Mouse (Mus musculus) embryonic facial prominence, embryonic 12.5 days (tissue): Measurements from ENCODE around the gene Saysd1. TPM values are rescaled to one million over a fixed set of nuclear protein-coding genes. Genes with fewer than 3 reads are reported as not detected.

Experiments used
- ATAC-seq: fragments of 200-750 bp; cut with Nextera tagmentation; 2 replicates; pipeline ENCODE4 v1.8.0; 2017; ENCODE audit not compliant: insufficient number of reproducible peaks, insufficient read depth, low FRiP score, low TSS enrichment
- H3K27ac ChIP-seq: fragments of 300-500 bp; sonication (generic); 2 replicates; pipeline ENCODE4 v1.5.1; 2016; ENCODE audit warnings: mild to moderate bottlenecking
- H3K27me3 ChIP-seq: fragments of 300-500 bp; sonication (generic); 2 replicates; pipeline ENCODE4 v1.6.1; 2016; ENCODE audit warnings: mild to moderate bottlenecking, moderate library complexity
- H3K36me3 ChIP-seq: fragments of 300-500 bp; sonication (generic); 2 replicates; pipeline ENCODE4 v1.6.1; 2016; ENCODE audit warnings: mild to moderate bottlenecking
- H3K4me1 ChIP-seq: fragments of 300-500 bp; sonication (generic); 2 replicates; pipeline ENCODE4 v1.6.1; 2016
- H3K4me2 ChIP-seq: fragments of 300-500 bp; sonication (generic); replicated peaks from 2 replicates; pipeline ENCODE4 v1.6.1; 2016; ENCODE audit warnings: mild to moderate bottlenecking, moderate library complexity
- H3K4me3 ChIP-seq: fragments of 300-500 bp; sonication (generic); 2 replicates; pipeline ENCODE4 v1.5.1; 2016; ENCODE audit warnings: mild to moderate bottlenecking
- H3K9ac ChIP-seq: fragments of 300-500 bp; sonication (generic); 2 replicates; pipeline ENCODE4 v1.6.1; 2016; ENCODE audit warnings: mild to moderate bottlenecking, moderate library complexity
- H3K9me3 ChIP-seq: fragments of 300-500 bp; sonication (generic); 2 replicates; pipeline ENCODE4 v1.6.1; 2016; ENCODE audit warnings: mild to moderate bottlenecking, moderate library complexity
- WGBS: fragments of 180-500 bp; shearing (Covaris S2); methylation state at CpG from one replicate; pipeline ENCODE4 v1.1.7; 2016; 5-methylcytosine and 5-hydroxymethylcytosine counted together
- polyA plus RNA-seq: library from polyadenylated mRNA; unstranded; fragments of >200 nt; fragmentation: Nextera tagmentation; extraction: Ambion mirVana; gene quantifications from 2 replicates; pipeline ENCODE4 v1.2.1, GENCODE M21; 2016

Saysd1 gene
- polyA plus RNA-seq, 1 experiment from 2014 or later: 11.5 TPM

DNA sequence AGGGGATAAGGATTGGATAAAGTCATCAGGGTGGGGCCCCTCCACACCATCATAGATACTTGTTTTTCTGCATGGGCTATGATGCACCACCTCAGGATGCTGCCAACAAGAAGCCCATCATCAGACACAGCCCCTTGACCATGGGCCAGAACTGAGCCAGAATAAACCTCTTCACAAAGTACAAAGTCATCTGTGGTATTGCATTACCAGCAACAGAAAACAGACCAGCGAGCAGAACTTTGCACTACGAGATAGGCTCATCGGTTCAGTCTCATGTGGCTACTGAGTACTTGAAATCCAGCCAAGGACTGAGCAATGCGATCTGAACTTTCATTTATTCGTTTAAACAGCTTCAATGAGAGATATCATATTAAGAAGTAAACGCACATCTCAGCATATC lies 24.4 kb upstream of the Saysd1 start:
- ATAC-seq: no peak
- H3K36me3 ChIP-seq: no peaks in the 10 kb centered on the region
- WGBS: 58% methylated on average over 6 of the region's 6 CpGs
- H3K27me3 ChIP-seq: no peaks in the 10 kb centered on the region
- no peak overlapping the region for H3K27ac ChIP-seq
- H3K9me3 ChIP-seq: no peaks in the 10 kb centered on the region
- H3K4me3 ChIP-seq: no peak overlapping the region
- H3K4me1 ChIP-seq: peaks cover 26% of the 10 kb centered on the region
- H3K4me2 ChIP-seq: no peak overlapping the region
- H3K9ac ChIP-seq: no peak overlapping the region

DNA sequence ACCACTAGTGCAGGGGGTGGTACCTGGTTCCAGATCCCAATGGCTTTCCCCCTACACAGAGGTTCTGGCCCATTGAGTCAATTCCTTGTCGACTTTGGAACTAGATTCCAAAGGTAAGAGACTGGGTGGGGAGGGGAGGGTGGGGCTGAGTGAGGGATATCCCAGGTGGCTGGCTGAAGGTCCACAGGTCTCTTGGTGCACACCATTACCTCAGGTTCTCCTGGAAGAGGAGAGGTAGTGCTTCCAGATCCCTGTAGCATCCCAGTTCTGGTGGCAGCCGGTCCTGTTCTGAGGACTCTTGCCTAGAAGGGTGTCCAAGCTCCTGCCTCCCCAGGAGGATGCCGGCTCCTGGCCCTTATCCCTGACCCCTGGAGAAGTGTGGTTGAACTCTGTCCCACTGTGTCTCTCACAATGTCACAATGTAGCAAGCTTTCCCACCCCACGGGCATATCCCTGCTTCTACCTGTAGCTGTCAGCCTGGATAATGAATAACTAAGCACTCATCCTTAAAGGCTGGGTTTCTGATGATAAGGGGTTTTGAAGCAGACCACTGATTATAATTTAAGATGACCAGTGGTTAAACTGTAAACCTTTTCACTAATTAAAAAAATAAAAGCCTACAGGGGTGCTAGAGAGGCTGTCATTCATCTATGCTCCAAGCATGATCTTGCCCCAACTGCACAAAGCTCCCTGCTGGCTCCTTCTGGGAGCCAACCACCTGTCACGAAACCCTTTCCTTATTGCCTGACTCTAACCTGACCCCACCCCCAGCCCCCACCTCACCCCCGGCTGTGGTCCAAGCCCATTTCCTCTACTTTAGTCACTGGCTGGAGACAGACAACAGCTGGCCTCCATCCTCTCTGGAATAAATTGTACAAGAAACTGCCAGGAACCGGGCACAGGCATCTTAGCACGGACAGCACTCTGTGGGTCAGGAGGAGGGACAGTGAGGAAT lies 20.7 kb upstream of the Saysd1 start:
- H3K4me1 ChIP-seq: peaks cover 26% of the 10 kb centered on the region
- H3K9me3 ChIP-seq: no peaks in the 10 kb centered on the region
- no peak overlapping the region for H3K27ac ChIP-seq
- no peak overlapping the region for H3K4me2 ChIP-seq
- no peak overlapping the region for H3K9ac ChIP-seq
- H3K36me3 ChIP-seq: no peaks in the 10 kb centered on the region
- ATAC-seq: no peak
- 60% methylated on average over 8 of the region's 8 CpGs for WGBS
- H3K4me3 ChIP-seq: no peak overlapping the region
- H3K27me3 ChIP-seq: no peaks in the 10 kb centered on the region

DNA sequence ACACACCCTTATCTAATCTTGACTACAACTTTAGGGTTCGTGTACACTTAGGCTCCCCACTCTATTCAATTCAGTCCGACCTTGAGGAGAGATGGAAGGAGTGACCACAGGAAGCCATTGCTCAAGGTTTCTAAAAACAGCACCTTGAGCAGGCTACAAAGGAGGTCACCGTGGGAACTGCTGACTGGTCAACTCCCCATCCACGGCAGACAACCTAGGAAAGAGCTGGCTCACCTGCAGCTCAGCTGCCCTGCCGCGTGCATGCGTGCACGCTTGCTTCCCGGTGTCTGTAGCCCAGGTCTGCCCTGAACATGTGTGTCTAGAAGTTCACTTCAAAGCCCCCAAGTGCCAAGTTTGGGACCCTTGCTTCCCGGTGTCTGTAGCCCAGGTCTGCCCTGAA lies 19.3 kb upstream of the Saysd1 start:
- H3K36me3 ChIP-seq: no peaks in the 10 kb centered on the region
- H3K27me3 ChIP-seq: no peaks in the 10 kb centered on the region
- no peak overlapping the region for H3K4me2 ChIP-seq
- no peak for ATAC-seq
- H3K4me1 ChIP-seq: peaks cover 14% of the 10 kb centered on the region
- H3K27ac ChIP-seq: no peak overlapping the region
- WGBS: 89% methylated on average over 10 of the region's 10 CpGs
- no peak overlapping the region for H3K4me3 ChIP-seq
- no peaks in the 10 kb centered on the region for H3K9me3 ChIP-seq
- no peak overlapping the region for H3K9ac ChIP-seq

DNA sequence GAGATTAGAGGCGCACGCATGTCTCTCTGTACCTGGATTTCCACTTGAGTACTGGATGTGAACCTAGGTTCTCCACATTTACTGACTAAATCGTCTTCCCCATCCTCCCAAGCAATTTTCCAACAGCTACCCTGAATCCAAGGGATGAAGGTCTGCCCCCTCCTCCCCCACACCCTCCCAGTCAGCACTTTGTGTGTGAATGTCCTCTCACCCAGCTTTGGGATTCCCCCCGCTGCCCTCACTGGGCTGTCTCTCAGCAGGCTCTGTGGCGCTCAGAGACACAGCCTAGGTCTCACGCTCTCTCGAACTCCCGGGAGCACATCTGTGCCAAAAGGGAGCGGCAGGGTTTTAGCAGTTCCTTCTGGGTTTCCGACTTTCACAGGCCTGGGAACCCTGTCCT lies 17.4 kb upstream of the Saysd1 start:
- Histone ChIP-seq H3K4me3 (no peak overlapping the region), H3K4me2 (no peak overlapping the region), H3K27me3 (no peaks in the 10 kb centered on the region), H3K27ac (no peak overlapping the region), H3K4me1 (peaks cover 11% of the 10 kb centered on the region), H3K36me3 (no peaks in the 10 kb centered on the region), H3K9me3 (no peaks in the 10 kb centered on the region), H3K9ac (no peak overlapping the region)
- WGBS: 57% methylated on average over 10 of the region's 10 CpGs
- ATAC-seq: no peak

DNA sequence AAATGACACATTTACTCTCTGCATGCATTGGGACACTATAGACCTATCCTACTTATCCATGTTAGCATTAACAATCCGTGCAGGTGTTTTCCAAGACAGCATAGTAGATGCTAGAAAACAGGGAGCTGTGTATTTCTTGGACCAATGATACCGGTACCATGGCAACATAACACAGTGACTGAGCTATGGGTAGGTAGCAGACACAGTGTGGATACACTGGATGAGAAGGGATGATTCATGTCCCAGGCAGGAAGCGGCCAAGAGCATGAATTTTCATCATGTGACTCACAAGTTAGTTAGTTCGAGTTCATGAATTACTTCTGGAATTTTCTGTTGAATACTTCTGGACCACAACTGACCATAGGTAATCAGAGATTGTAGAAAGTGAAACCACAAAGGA lies 16.6 kb upstream of the Saysd1 start:
- H3K4me1 ChIP-seq: peaks cover 8% of the 10 kb centered on the region
- no peaks in the 10 kb centered on the region for H3K27me3 ChIP-seq
- H3K4me2 ChIP-seq: no peak overlapping the region
- H3K9me3 ChIP-seq: no peaks in the 10 kb centered on the region
- H3K9ac ChIP-seq: no peak overlapping the region
- 86% methylated on average over 4 of the region's 4 CpGs for WGBS
- no peaks in the 10 kb centered on the region for H3K36me3 ChIP-seq
- H3K4me3 ChIP-seq: no peak overlapping the region
- no peak overlapping the region for H3K27ac ChIP-seq
- no peak for ATAC-seq

DNA sequence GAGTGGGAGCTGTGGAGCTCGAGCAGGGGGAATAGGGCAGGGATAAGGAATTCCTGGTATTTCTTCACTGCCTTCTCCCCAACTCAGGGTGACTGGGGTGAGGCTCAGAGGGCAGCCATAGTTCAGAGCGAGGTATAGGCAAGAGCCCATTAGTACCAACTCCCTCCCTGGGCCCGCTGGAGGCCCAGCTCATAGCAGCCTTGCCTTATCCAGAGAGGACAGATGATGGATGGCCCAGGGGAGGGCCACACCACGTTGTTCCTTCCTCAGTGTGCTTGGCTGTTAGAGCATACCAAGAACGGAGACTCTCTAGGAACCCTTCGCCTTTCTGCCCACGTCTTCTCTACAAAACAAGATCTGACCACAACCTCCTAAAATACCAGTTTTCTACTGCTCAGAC lies 15.9 kb upstream of the Saysd1 start:
- no peak overlapping the region for H3K27ac ChIP-seq
- no peak overlapping the region for H3K4me2 ChIP-seq
- 63% methylated on average over 7 of the region's 7 CpGs for WGBS
- no peaks in the 10 kb centered on the region for H3K9me3 ChIP-seq
- no peaks in the 10 kb centered on the region for H3K27me3 ChIP-seq
- no peak overlapping the region for H3K9ac ChIP-seq
- no peak overlapping the region for H3K4me3 ChIP-seq
- ATAC-seq: no peak
- peaks cover 6% of the 10 kb centered on the region for H3K4me1 ChIP-seq
- no peaks in the 10 kb centered on the region for H3K36me3 ChIP-seq

DNA sequence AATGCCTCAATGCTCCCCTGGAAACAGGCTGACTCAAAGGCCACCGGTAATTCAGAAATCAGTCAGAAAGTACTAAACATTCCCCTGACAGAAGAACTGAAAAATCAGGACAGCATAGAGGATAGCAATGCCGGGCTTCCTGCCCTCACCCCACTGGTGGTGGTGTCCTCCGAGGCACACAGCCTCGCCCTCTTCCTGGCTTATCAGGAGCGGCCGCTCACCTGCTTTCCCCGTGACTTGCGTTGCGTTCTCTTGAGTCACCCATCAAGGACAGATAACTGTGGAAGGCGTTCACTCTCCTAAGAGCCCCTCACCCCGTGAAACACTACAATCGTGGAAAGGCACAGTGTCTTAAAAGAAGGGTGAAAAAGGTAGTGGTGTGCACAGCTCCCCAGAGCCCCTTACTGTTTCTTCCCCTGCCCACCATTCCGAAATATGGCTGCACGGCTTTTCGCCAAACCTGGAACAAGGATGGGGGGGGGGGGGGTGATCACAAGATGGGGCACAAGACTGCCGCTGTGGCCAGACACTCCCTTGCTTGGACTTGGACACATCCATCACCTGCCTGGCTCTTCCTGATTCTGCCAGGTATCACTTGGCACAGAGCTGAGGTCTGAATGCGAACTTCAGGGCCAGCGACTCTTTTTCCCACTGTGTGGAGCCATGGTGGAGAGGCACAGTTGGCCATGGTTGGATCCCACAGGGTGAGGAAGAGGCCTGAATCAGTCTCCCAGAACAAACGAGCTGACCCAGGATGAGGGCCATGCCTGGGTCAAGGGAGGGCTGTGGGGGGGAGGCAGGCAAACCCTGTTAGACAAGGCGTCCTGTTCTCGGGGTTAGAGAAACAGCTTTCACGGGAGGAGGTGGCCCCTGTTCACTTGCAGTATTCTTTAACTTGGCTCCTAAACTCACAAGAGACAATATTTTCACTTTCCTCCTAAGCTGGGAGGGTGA lies 11.1 kb upstream of the Saysd1 start:
- H3K9me3 ChIP-seq: no peaks in the 10 kb centered on the region
- no peaks in the 10 kb centered on the region for H3K36me3 ChIP-seq
- WGBS: 90% methylated on average over 22 of the region's 22 CpGs
- H3K4me1 ChIP-seq: peaks cover 6% of the 10 kb centered on the region
- H3K4me3 ChIP-seq: no peak overlapping the region
- H3K27me3 ChIP-seq: no peaks in the 10 kb centered on the region
- H3K4me2 ChIP-seq: no peak overlapping the region
- ATAC-seq: no peak
- H3K27ac ChIP-seq: no peak overlapping the region
- no peak overlapping the region for H3K9ac ChIP-seq

DNA sequence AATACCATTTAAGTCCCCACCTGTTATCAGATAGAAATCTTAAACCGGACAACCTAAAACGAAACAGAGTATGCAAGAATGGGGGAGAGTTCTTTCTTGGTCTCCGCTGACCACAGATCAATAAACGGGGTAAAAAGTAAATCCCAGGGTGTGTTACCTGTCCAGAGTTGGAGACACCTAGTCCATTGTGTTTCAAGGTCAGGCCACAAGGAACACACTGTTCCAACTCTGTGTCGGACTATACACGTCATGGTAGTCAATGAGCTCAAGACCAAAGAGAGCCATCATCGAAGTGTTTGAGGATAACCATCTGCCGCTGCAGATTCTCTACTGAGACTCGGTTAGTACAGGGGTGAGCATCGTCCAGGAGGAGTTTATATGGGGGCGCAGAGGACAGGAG lies 10.2 kb upstream of the Saysd1 start:
- H3K9me3 ChIP-seq: no peaks in the 10 kb centered on the region
- no peak overlapping the region for H3K9ac ChIP-seq
- no peaks in the 10 kb centered on the region for H3K4me1 ChIP-seq
- H3K36me3 ChIP-seq: no peaks in the 10 kb centered on the region
- ATAC-seq: no peak
- H3K4me2 ChIP-seq: no peak overlapping the region
- no peak overlapping the region for H3K27ac ChIP-seq
- H3K27me3 ChIP-seq: no peaks in the 10 kb centered on the region
- no peak overlapping the region for H3K4me3 ChIP-seq
- 88% methylated on average over 11 of the region's 11 CpGs for WGBS

DNA sequence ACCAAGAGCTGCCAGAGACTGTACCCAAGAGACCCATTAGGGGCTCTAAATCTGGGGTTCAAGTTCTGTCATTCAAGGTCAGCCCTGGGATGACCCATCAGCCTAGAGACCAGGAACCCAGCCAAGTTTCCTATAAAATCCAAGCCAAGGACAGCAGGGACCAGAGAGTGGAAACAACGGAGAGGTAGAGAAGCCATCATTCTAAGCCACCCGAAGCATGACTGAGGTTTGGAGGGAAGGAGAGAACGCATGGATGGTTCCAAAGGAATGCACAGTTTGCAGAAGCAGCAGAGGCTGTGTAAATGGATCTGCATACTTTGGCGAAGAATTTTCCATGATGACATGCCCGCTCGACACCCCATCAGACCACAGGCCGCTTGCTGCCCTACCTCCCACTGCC lies 9.5 kb upstream of the Saysd1 start:
- ATAC-seq: no peak
- H3K4me3 ChIP-seq: no peak overlapping the region
- H3K9me3 ChIP-seq: no peaks in the 10 kb centered on the region
- no peaks in the 10 kb centered on the region for H3K27me3 ChIP-seq
- no peak overlapping the region for H3K9ac ChIP-seq
- no peak overlapping the region for H3K27ac ChIP-seq
- no peaks in the 10 kb centered on the region for H3K4me1 ChIP-seq
- no peaks in the 10 kb centered on the region for H3K36me3 ChIP-seq
- 86% methylated on average over 7 of the region's 7 CpGs for WGBS
- H3K4me2 ChIP-seq: no peak overlapping the region

DNA sequence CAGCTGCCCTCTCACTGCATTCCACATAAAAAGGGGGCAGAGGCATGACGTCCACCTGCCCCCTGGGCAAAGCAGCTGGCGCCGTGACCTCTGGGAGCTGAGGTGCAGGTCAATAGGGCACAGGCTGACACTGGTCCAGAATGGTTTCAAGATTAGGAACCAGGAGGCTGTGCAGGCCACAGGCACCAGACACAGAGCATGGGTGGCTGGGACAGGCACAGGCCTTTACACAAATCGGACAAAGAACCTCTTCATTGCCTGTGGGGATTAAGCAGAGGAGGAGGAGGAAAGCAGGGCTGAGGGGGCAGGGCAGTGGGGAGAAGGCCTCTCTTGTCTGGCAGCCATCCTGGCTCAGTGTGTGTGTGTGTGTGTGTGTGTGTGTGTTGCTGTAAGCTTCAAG lies 5.8 kb upstream of the Saysd1 start:
- 30% methylated on average over 4 of the region's 4 CpGs for WGBS
- Histone ChIP-seq H3K4me1 (no peaks in the 10 kb centered on the region), H3K27ac (no peak overlapping the region), H3K9ac (no peak overlapping the region), H3K36me3 (peaks cover 15% of the 10 kb centered on the region), H3K9me3 (no peaks in the 10 kb centered on the region), H3K4me3 (no peak overlapping the region), H3K27me3 (no peaks in the 10 kb centered on the region), H3K4me2 (no peak overlapping the region)
- ATAC-seq: no peak

DNA sequence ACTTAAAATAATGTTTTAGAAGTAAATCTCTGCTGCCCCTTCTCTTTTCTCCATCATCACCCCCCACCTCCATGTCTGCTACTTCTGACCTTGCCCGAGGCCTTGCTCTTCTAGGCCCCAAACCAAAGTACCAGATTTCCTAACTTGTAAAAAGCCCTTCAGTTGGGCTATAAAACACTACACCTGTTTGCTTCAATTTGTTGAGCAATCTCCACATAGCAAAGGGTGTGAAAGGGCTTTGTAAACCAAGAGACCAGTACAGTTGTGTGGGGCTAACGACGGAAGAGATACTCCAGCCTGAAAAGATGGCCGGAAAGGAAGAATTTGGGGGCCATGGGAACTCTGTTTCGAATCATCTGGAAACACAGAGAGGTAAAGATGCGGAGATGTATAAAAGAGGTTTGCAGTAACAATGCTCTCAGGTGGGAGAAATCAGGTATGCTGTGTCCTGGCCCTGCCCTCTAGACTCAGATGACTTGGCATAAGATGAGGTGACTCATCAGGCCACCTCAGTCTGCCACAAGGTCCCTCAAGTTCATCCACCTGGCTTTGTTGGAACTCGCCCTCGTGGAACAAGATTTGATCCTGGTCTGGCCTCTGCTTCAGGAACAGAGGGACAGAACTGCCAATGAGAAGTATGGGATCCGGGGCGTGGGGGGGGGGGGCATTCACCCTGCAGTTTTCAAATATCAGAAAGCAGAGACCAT lies 3.2 kb downstream of the Saysd1 start:
- no peak for ATAC-seq
- Histone ChIP-seq H3K27ac (no peak overlapping the region), H3K4me2 (no peak overlapping the region), H3K4me1 (no peaks in the 10 kb centered on the region), H3K9ac (no peak overlapping the region), H3K36me3 (no peaks in the 10 kb centered on the region), H3K4me3 (no peak overlapping the region), H3K9me3 (no peaks in the 10 kb centered on the region), H3K27me3 (no peaks in the 10 kb centered on the region)
- 88% methylated on average over 10 of the region's 10 CpGs for WGBS
